Mouse (Mus musculus): ENCODE results near the gene Fam216b. TPM values are rescaled to one million over a fixed set of nuclear protein-coding genes. Genes with fewer than 3 reads are reported as not detected.

The Fam216b gene
- polyA plus RNA-seq, 1 experiment, result 0.18 TPM

GRCm38 (mm10) chr14:78117268-78117667, 28.5 kb upstream of the Fam216b start:
- Histone ChIP-seq H3K27me3 (ENCODE audit: control insufficient read depth, insufficient read depth, low read length) (no peaks in the 10 kb centered on the region), H3K27ac (ENCODE audit: control insufficient read depth, insufficient read depth, low read length) (no peak overlapping the region), H3K4me1 (replicated peaks; ENCODE audit: control insufficient read depth, insufficient read depth, low read length) (no peaks in the 10 kb centered on the region), H3K36me3 (ENCODE audit: control insufficient read depth, insufficient read depth, low read length) (no peaks in the 10 kb centered on the region), H3K4me3 (ENCODE audit: control insufficient read depth, insufficient read depth, low read length) (no peak overlapping the region)
- WGBS, result 92% methylated on average over 2 of the region's 2 CpGs
- DNase-seq, result no peak
- no peak for TF ChIP-seq CTCF (IDR thresholded peaks at IDR 0.05; ENCODE audit: borderline replicate concordance, control insufficient read depth, extremely low read depth, insufficient read depth, low read length, poor library complexity)

GRCm38 (mm10) chr14:78112466-78112865, 23.7 kb upstream of the Fam216b start:
- WGBS, result 92% methylated on average over 3 of the region's 3 CpGs

GRCm38 (mm10) chr14:78110871-78111270, 22.1 kb upstream of the Fam216b start:
- no peak overlapping the region for H3K27ac ChIP-seq (ENCODE audit: control insufficient read depth, insufficient read depth, low read length)
- TF ChIP-seq POLR2A (IDR thresholded peaks at IDR 0.05; ENCODE audit: control insufficient read depth, extremely low read depth, insufficient read depth, low read length, poor library complexity), result no peak
- no peak for DNase-seq
- no peaks in the 10 kb centered on the region for H3K36me3 ChIP-seq (ENCODE audit: control insufficient read depth, insufficient read depth, low read length)
- H3K4me1 ChIP-seq (replicated peaks; ENCODE audit: control insufficient read depth, insufficient read depth, low read length), result no peaks in the 10 kb centered on the region
- WGBS, result 91% methylated on average over 3 of the region's 3 CpGs
- H3K4me3 ChIP-seq (ENCODE audit: control insufficient read depth, insufficient read depth, low read length), result no peak overlapping the region
- no peaks in the 10 kb centered on the region for H3K27me3 ChIP-seq (ENCODE audit: control insufficient read depth, insufficient read depth, low read length)

More at GRCm38 (mm10) chr14:78112466-78112865, 23.7 kb upstream of the Fam216b start:
- no peak overlapping the region for H3K4me3 ChIP-seq (ENCODE audit: control insufficient read depth, insufficient read depth, low read length)
- no peaks in the 10 kb centered on the region for H3K4me1 ChIP-seq (replicated peaks; ENCODE audit: control insufficient read depth, insufficient read depth, low read length)
- no peaks in the 10 kb centered on the region for H3K27me3 ChIP-seq (ENCODE audit: control insufficient read depth, insufficient read depth, low read length)
- no peak overlapping the region for H3K27ac ChIP-seq (ENCODE audit: control insufficient read depth, insufficient read depth, low read length)
- TF ChIP-seq POLR2A (IDR thresholded peaks at IDR 0.05; ENCODE audit: control insufficient read depth, extremely low read depth, insufficient read depth, low read length, poor library complexity) (no peak), CTCF (IDR thresholded peaks at IDR 0.05; ENCODE audit: borderline replicate concordance, control insufficient read depth, extremely low read depth, insufficient read depth, low read length, poor library complexity) (no peak)
- DNase-seq, result no peak
- no peaks in the 10 kb centered on the region for H3K36me3 ChIP-seq (ENCODE audit: control insufficient read depth, insufficient read depth, low read length)

- Histone ChIP-seq H3K27ac (ENCODE audit: control insufficient read depth, insufficient read depth, low read length) (no peak overlapping the region), H3K4me3 (ENCODE audit: control insufficient read depth, insufficient read depth, low read length) (no peak overlapping the region), H3K27me3 (ENCODE audit: control insufficient read depth, insufficient read depth, low read length) (no peaks in the 10 kb centered on the region), H3K36me3 (ENCODE audit: control insufficient read depth, insufficient read depth, low read length) (no peaks in the 10 kb centered on the region), H3K4me1 (replicated peaks; ENCODE audit: control insufficient read depth, insufficient read depth, low read length) (no peaks in the 10 kb centered on the region)
- TF ChIP-seq CTCF (IDR thresholded peaks at IDR 0.05; ENCODE audit: borderline replicate concordance, control insufficient read depth, extremely low read depth, insufficient read depth, low read length, poor library complexity), result no peak
- no peak for TF ChIP-seq POLR2A (IDR thresholded peaks at IDR 0.05; ENCODE audit: control insufficient read depth, extremely low read depth, insufficient read depth, low read length, poor library complexity)
- 78% methylated on average over 4 of the region's 4 CpGs for WGBS
- no peak for DNase-seq
Observed at GRCm38 (mm10) chr14:78109419-78109818, 20.6 kb upstream of the Fam216b start.

GRCm38 (mm10) chr14:78108388-78108787, 19.6 kb upstream of the Fam216b start:
- no peak for DNase-seq
- Histone ChIP-seq H3K27me3 (ENCODE audit: control insufficient read depth, insufficient read depth, low read length) (no peaks in the 10 kb centered on the region), H3K27ac (ENCODE audit: control insufficient read depth, insufficient read depth, low read length) (no peak overlapping the region), H3K4me1 (replicated peaks; ENCODE audit: control insufficient read depth, insufficient read depth, low read length) (no peaks in the 10 kb centered on the region), H3K36me3 (ENCODE audit: control insufficient read depth, insufficient read depth, low read length) (no peaks in the 10 kb centered on the region), H3K4me3 (ENCODE audit: control insufficient read depth, insufficient read depth, low read length) (no peak overlapping the region)
- TF ChIP-seq POLR2A (IDR thresholded peaks at IDR 0.05; ENCODE audit: control insufficient read depth, extremely low read depth, insufficient read depth, low read length, poor library complexity) (no peak), CTCF (IDR thresholded peaks at IDR 0.05; ENCODE audit: borderline replicate concordance, control insufficient read depth, extremely low read depth, insufficient read depth, low read length, poor library complexity) (no peak)
- WGBS, result 83% methylated on average over 3 of the region's 3 CpGs

- WGBS, result 84% methylated on average over 4 of the region's 4 CpGs
- no peak overlapping the region for H3K27ac ChIP-seq (ENCODE audit: control insufficient read depth, insufficient read depth, low read length)
- H3K36me3 ChIP-seq (ENCODE audit: control insufficient read depth, insufficient read depth, low read length), result no peaks in the 10 kb centered on the region
- no peak for DNase-seq
- TF ChIP-seq POLR2A (IDR thresholded peaks at IDR 0.05; ENCODE audit: control insufficient read depth, extremely low read depth, insufficient read depth, low read length, poor library complexity), result no peak
- TF ChIP-seq CTCF (IDR thresholded peaks at IDR 0.05; ENCODE audit: borderline replicate concordance, control insufficient read depth, extremely low read depth, insufficient read depth, low read length, poor library complexity), result no peak
- no peak overlapping the region for H3K4me3 ChIP-seq (ENCODE audit: control insufficient read depth, insufficient read depth, low read length)
- H3K4me1 ChIP-seq (replicated peaks; ENCODE audit: control insufficient read depth, insufficient read depth, low read length), result no peaks in the 10 kb centered on the region
- no peaks in the 10 kb centered on the region for H3K27me3 ChIP-seq (ENCODE audit: control insufficient read depth, insufficient read depth, low read length)
Observed at GRCm38 (mm10) chr14:78089591-78089990, 784 bp upstream of the Fam216b start.

- H3K36me3 ChIP-seq (ENCODE audit: control insufficient read depth, insufficient read depth, low read length), result no peaks in the 10 kb centered on the region
- no peak for DNase-seq
- no peaks in the 10 kb centered on the region for H3K27me3 ChIP-seq (ENCODE audit: control insufficient read depth, insufficient read depth, low read length)
- no peak overlapping the region for H3K4me3 ChIP-seq (ENCODE audit: control insufficient read depth, insufficient read depth, low read length)
- TF ChIP-seq POLR2A (IDR thresholded peaks at IDR 0.05; ENCODE audit: control insufficient read depth, extremely low read depth, insufficient read depth, low read length, poor library complexity), result no peak
- TF ChIP-seq CTCF (IDR thresholded peaks at IDR 0.05; ENCODE audit: borderline replicate concordance, control insufficient read depth, extremely low read depth, insufficient read depth, low read length, poor library complexity), result no peak
- WGBS, result 82% methylated on average over 5 of the region's 5 CpGs
- H3K4me1 ChIP-seq (replicated peaks; ENCODE audit: control insufficient read depth, insufficient read depth, low read length), result no peaks in the 10 kb centered on the region
- H3K27ac ChIP-seq (ENCODE audit: control insufficient read depth, insufficient read depth, low read length), result no peak overlapping the region
Observed at GRCm38 (mm10) chr14:78083465-78083864, 5.3 kb downstream of the Fam216b start.

All from thymus, adult 2 months (tissue).